Mouse (Mus musculus): Measurements from ENCODE around the gene Mtch1. TPM values are rescaled to one million over a fixed set of nuclear protein-coding genes. Genes with fewer than 3 reads are reported as not detected.
"Not testable (repeated sequence)": the region's sequence is repeated elsewhere in the genome, so short reads cannot be mapped to it uniquely, and the experiment has no call there.

The Mtch1 gene
- polyA plus RNA-seq, 1 experiment: 279 TPM

- DNase-seq (ENCODE audit: low spot score): peak; percentile 21
Measured at GRCm38 (mm10) chr17:29332186-29332685, 15.5 kb downstream of the Mtch1 start.

GRCm38 (mm10) chr17:29330671-29331410, 16.9 kb downstream of the Mtch1 start:
- peak; percentile 22 for DNase-seq (ENCODE audit: low spot score)

- DNase-seq (ENCODE audit: low spot score): peak; percentile 12
Measured at GRCm38 (mm10) chr17:29330221-29330620, 17.5 kb downstream of the Mtch1 start.

- no peak for DNase-seq (ENCODE audit: low spot score)
Measured at GRCm38 (mm10) chr17:29327691-29328090, 20.0 kb downstream of the Mtch1 start.

- DNase-seq (ENCODE audit: low spot score): peak; percentile 21
Measured at GRCm38 (mm10) chr17:29326531-29327529, 20.9 kb downstream of the Mtch1 start.

- no peak for DNase-seq (ENCODE audit: low spot score)
Measured at GRCm38 (mm10) chr17:29325831-29326230, 21.9 kb downstream of the Mtch1 start.

- DNase-seq (ENCODE audit: low spot score): no peak
Measured at GRCm38 (mm10) chr17:29323625-29324024, 24.1 kb downstream of the Mtch1 start.

- no peak for DNase-seq (ENCODE audit: low spot score)
Measured at GRCm38 (mm10) chr17:29322603-29322962, 25.2 kb downstream of the Mtch1 start.

- DNase-seq (ENCODE audit: low spot score): no peak
Measured at GRCm38 (mm10) chr17:29321765-29322602, 25.8 kb downstream of the Mtch1 start.

- no peak for DNase-seq (ENCODE audit: low spot score)
Measured at GRCm38 (mm10) chr17:29319881-29320639, 27.7 kb downstream of the Mtch1 start.

- DNase-seq (ENCODE audit: low spot score): no peak
Measured at GRCm38 (mm10) chr17:29319476-29319875, 28.3 kb downstream of the Mtch1 start.

- no peak for DNase-seq (ENCODE audit: low spot score)
Measured at GRCm38 (mm10) chr17:29318731-29319250, 28.9 kb downstream of the Mtch1 start.

- not testable (repeated sequence) for DNase-seq (ENCODE audit: low spot score)
Measured at GRCm38 (mm10) chr17:29317380-29317779, 30.4 kb downstream of the Mtch1 start, which contains the start of gene Pi16. Gene Pi16 (plus strand): TSS chr17:29317680.

- DNase-seq (ENCODE audit: low spot score): no peak
Measured at GRCm38 (mm10) chr17:29316891-29317290, 30.8 kb downstream of the Mtch1 start.

- no peak for DNase-seq (ENCODE audit: low spot score)
Measured at GRCm38 (mm10) chr17:29315672-29316465, 31.9 kb downstream of the Mtch1 start.

GRCm38 (mm10) chr17:29313300-29313699, 34.4 kb downstream of the Mtch1 start:
- DNase-seq (ENCODE audit: low spot score): no peak

GRCm38 (mm10) chr17:29312082-29312481, 35.7 kb downstream of the Mtch1 start:
- no peak for DNase-seq (ENCODE audit: low spot score)

GRCm38 (mm10) chr17:29311602-29312001, 36.1 kb downstream of the Mtch1 start:
- no peak for DNase-seq (ENCODE audit: low spot score)

GRCm38 (mm10) chr17:29310056-29310623, 37.6 kb downstream of the Mtch1 start:
- DNase-seq (ENCODE audit: low spot score): no peak
